Mouse (Mus musculus) midbrain, postnatal 0 days (tissue): ENCODE measurements around the gene Clec16a. TPM values are rescaled to one million over a fixed set of nuclear protein-coding genes. Genes with fewer than 3 reads are reported as not detected.
A peak's percentile ranks its signal among the peaks of the same experiment; 100 is the strongest.

Experiments
- ATAC-seq: fragments of 200-750 bp; cut with Nextera tagmentation; 2 replicates; pipeline ENCODE4 v1.8.0; 2017; ENCODE audit warnings: moderate number of reproducible peaks, mild to moderate bottlenecking, moderate TSS enrichment, moderate library complexity; ENCODE audit not compliant: low FRiP score
- DNase-seq: peaks from one replicate; pipeline ENCODE4 v3.0.0-alpha.2; 2015; ENCODE audit warnings: low spot score
- H3K27ac ChIP-seq: fragments of 300-500 bp; sonication (generic); 2 replicates; pipeline ENCODE4 v1.5.1; 2014; ENCODE audit warnings: low read depth, mild to moderate bottlenecking, low read length, mixed read lengths
- H3K27me3 ChIP-seq: fragments of 300-500 bp; sonication (generic); 2 replicates; pipeline ENCODE4 v1.6.1; 2014; ENCODE audit warnings: low read length, control low read depth, mixed read lengths; ENCODE audit not compliant: insufficient read depth
- H3K36me3 ChIP-seq: fragments of 300-500 bp; sonication (generic); 2 replicates; pipeline ENCODE4 v1.6.1; 2014; ENCODE audit warnings: low read length, control low read depth, mixed read lengths; ENCODE audit not compliant: insufficient read depth
- H3K4me1 ChIP-seq: fragments of 300-500 bp; sonication (generic); 2 replicates; pipeline ENCODE4 v1.6.1; 2014; ENCODE audit warnings: mild to moderate bottlenecking, control low read depth, antibody characterized with exemption, low read length, mixed read lengths; ENCODE audit not compliant: insufficient read depth
- H3K4me2 ChIP-seq: fragments of 300-500 bp; sonication (generic); 2 replicates; pipeline ENCODE4 v1.6.1; 2014; ENCODE audit warnings: low read depth, mild to moderate bottlenecking, low read length, mixed read lengths; ENCODE audit not compliant: poor library complexity, severe bottlenecking
- H3K4me3 ChIP-seq: fragments of 300-500 bp; sonication (generic); 2 replicates; pipeline ENCODE4 v1.5.1; 2014; ENCODE audit warnings: low read depth, mild to moderate bottlenecking, low read length, moderate library complexity
- H3K9ac ChIP-seq: fragments of 300-500 bp; sonication (generic); replicated peaks from 2 replicates; pipeline ENCODE4 v1.6.1; 2014; ENCODE audit warnings: mild to moderate bottlenecking, low read length, moderate library complexity, mixed read lengths; ENCODE audit not compliant: poor library complexity, severe bottlenecking
- H3K9me3 ChIP-seq: fragments of 300-500 bp; sonication (generic); 2 replicates; pipeline ENCODE4 v1.6.1; 2016; ENCODE audit warnings: low read length, control low read depth
- CTCF ChIP-seq: IDR thresholded peaks from 2 replicates; pipeline ENCODE4 v1.5.1; 2016; ENCODE audit warnings: antibody characterized with exemption, mild to moderate bottlenecking
- WGBS: fragments of 180-500 bp; shearing (Covaris S2); extraction: QIAGEN DNeasy Blood & Tissue Kit; methylation state at CpG from one replicate; pipeline ENCODE4 v1.1.7; 2014; 5-methylcytosine and 5-hydroxymethylcytosine counted together
- polyA plus RNA-seq: library from polyadenylated mRNA; unstranded; fragments of >200 nt; fragmentation: Nextera tagmentation; extraction: Ambion mirVana; gene quantifications from 2 replicates; pipeline ENCODE4 v1.2.1, GENCODE M21; 2015
- total RNA-seq: library from RNA; depleted of rRNA; stranded (reverse); fragments of >200 nt; gene quantifications from 2 replicates; pipeline ENCODE4 v1.2.3, GENCODE M21; 2014

Gene Clec16a
- total and polyA plus RNA-seq, 2 experiments from 2014 or later, result 63.8 to 69.5 TPM

- ATAC-seq, result no peak
- Histone ChIP-seq H3K4me2 (no peak overlapping the region), H3K9me3 (no peaks in the 10 kb centered on the region), H3K4me1 (no peaks in the 10 kb centered on the region), H3K9ac (no peak overlapping the region), H3K27me3 (no peaks in the 10 kb centered on the region), H3K27ac (no peak overlapping the region), H3K36me3 (no peaks in the 10 kb centered on the region), H3K4me3 (no peak overlapping the region)
- TF ChIP-seq CTCF, result no peak
- no peak for DNase-seq
- 76% methylated on average over 2 of the region's 2 CpGs for WGBS
These were observed 219.2 kb downstream of the Clec16a start for GRCm38 (mm10) chr16:10764323-10764722.

DNA sequence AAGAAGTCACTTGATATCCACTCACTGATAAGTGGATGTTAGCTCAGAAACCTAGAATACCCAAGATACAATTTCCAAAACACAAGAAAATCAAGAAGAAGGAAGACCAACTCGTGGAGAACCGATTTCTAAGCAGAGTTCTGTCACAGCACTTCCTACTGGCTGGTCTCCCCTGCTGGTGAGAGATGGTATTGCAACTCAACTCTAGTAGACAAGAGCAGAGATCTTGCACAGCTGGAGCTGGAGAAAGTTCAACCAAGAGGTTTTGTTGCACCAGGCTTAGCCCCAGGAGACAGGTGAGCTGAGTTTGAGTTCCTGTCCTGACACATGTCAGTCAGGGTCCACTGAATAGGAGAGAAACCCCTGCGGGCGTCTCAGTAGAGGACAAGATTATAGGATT is 222.0 kb downstream of the Clec16a start:
- DNase-seq, result peak; percentile 69
- no peaks in the 10 kb centered on the region for H3K9me3 ChIP-seq
- no peaks in the 10 kb centered on the region for H3K27me3 ChIP-seq
- no peaks in the 10 kb centered on the region for H3K4me1 ChIP-seq
- H3K27ac ChIP-seq, result no peak overlapping the region
- no peaks in the 10 kb centered on the region for H3K36me3 ChIP-seq
- H3K4me3 ChIP-seq, result no peak overlapping the region
- WGBS, result 39% methylated on average over 4 of the region's 4 CpGs
- peak; percentile 77 for TF ChIP-seq CTCF
- H3K9ac ChIP-seq, result no peak overlapping the region
- ATAC-seq, result no peak
- no peak overlapping the region for H3K4me2 ChIP-seq

- Histone ChIP-seq H3K4me2 (no peak overlapping the region), H3K4me1 (no peaks in the 10 kb centered on the region), H3K9ac (no peak overlapping the region), H3K36me3 (no peaks in the 10 kb centered on the region), H3K4me3 (no peak overlapping the region), H3K27me3 (no peaks in the 10 kb centered on the region), H3K9me3 (no peaks in the 10 kb centered on the region), H3K27ac (no peak overlapping the region)
- no peak for TF ChIP-seq CTCF
- WGBS, result 62% methylated on average over 9 of the region's 9 CpGs
- ATAC-seq (no peak), DNase-seq (no peak)
These were observed 223.7 kb downstream of the Clec16a start for GRCm38 (mm10) chr16:10768821-10769220.

GRCm38 (mm10) chr16:10769661-10770060 is 224.5 kb downstream of the Clec16a start:
- no peak for ATAC-seq
- no peak for DNase-seq
- Histone ChIP-seq H3K27me3 (no peaks in the 10 kb centered on the region), H3K36me3 (no peaks in the 10 kb centered on the region), H3K4me1 (no peaks in the 10 kb centered on the region), H3K4me3 (no peak overlapping the region), H3K4me2 (no peak overlapping the region), H3K27ac (no peak overlapping the region), H3K9me3 (no peaks in the 10 kb centered on the region), H3K9ac (no peak overlapping the region)
- 31% methylated on average over 2 of the region's 2 CpGs for WGBS
- no peak for TF ChIP-seq CTCF

GRCm38 (mm10) chr16:10770531-10771325 is 225.6 kb downstream of the Clec16a start:
- no peak overlapping the region for H3K27ac ChIP-seq
- H3K9me3 ChIP-seq, result no peaks in the 10 kb centered on the region
- no peaks in the 10 kb centered on the region for H3K27me3 ChIP-seq
- 51% methylated on average over 4 of the region's 4 CpGs for WGBS
- TF ChIP-seq CTCF, result 0 out of 2 replicates have a peak, but pooled peaks have one; percentile 3
- H3K4me2 ChIP-seq, result no peak overlapping the region
- H3K4me1 ChIP-seq, result no peaks in the 10 kb centered on the region
- ATAC-seq (no peak), DNase-seq (no peak)
- H3K4me3 ChIP-seq, result no peak overlapping the region
- H3K36me3 ChIP-seq, result no peaks in the 10 kb centered on the region
- no peak overlapping the region for H3K9ac ChIP-seq

- 66% methylated on average over 19 of the region's 19 CpGs for WGBS
- Histone ChIP-seq H3K27me3 (no peaks in the 10 kb centered on the region), H3K9ac (no peak overlapping the region), H3K36me3 (no peaks in the 10 kb centered on the region), H3K4me3 (no peak overlapping the region), H3K4me2 (no peak overlapping the region), H3K4me1 (no peaks in the 10 kb centered on the region), H3K27ac (no peak overlapping the region), H3K9me3 (no peaks in the 10 kb centered on the region)
- no peak for DNase-seq
- no peak for ATAC-seq
- TF ChIP-seq CTCF, result no peak
These were observed 226.8 kb downstream of the Clec16a start for GRCm38 (mm10) chr16:10771769-10772510.
